Mouse (Mus musculus): Measurements from ENCODE around the gene G6pc3. TPM values are rescaled to one million over a fixed set of nuclear protein-coding genes. Genes with fewer than 3 reads are reported as not detected.
"Not testable (repeated sequence)": the region's sequence is repeated elsewhere in the genome, so short reads cannot be mapped to it uniquely, and the experiment has no call there.

Gene G6pc3
- polyA plus RNA-seq, 1 experiment from 2014 or later: 46.0 TPM

- peak within 1 kb of the TSS; percentile 94 for H3K9ac ChIP-seq (replicated peaks; ENCODE audit: low read length)
- peaks cover 8% of the 10 kb centered on the region for H3K4me1 ChIP-seq (ENCODE audit: insufficient read depth, low read length)
- peaks cover 17% of the 10 kb centered on the region for H3K36me3 ChIP-seq (ENCODE audit: insufficient read depth, low read length)
- peak within 1 kb of the TSS; percentile 91 for H3K4me3 ChIP-seq (ENCODE audit: low read length)
- H3K9me3 ChIP-seq (ENCODE audit: low read length): no peaks in the 10 kb centered on the region
- peak; percentile 83 for ATAC-seq (ENCODE audit: low FRiP score, low TSS enrichment)
- peak within 1 kb of the TSS; percentile 73 for H3K4me2 ChIP-seq (replicated peaks; ENCODE audit: low read depth, low read length)
- H3K27me3 ChIP-seq (ENCODE audit: insufficient read depth, low read length): no peaks in the 10 kb centered on the region
- H3K27ac ChIP-seq (ENCODE audit: low read length): peak within 1 kb of the TSS; percentile 69
- WGBS: under 1% methylated on average over 37 of the region's 37 CpGs
Measured at GRCm38 (mm10) chr11:102156039-102156785, 33.2 kb upstream of the G6pc3 start, which contains the start of gene Tmem101. Tmem101 (minus strand) TSS chr11:102156404.

GRCm38 (mm10) chr11:102156786-102157089 lies 32.7 kb upstream of the G6pc3 start:
- ATAC-seq (ENCODE audit: low FRiP score, low TSS enrichment): no peak
- H3K36me3 ChIP-seq (ENCODE audit: insufficient read depth, low read length): peaks cover 20% of the 10 kb centered on the region
- H3K27me3 ChIP-seq (ENCODE audit: insufficient read depth, low read length): no peaks in the 10 kb centered on the region
- no peak overlapping the region for H3K9ac ChIP-seq (replicated peaks; ENCODE audit: low read length)
- no peak overlapping the region for H3K27ac ChIP-seq (ENCODE audit: low read length)
- H3K4me1 ChIP-seq (ENCODE audit: insufficient read depth, low read length): peaks cover 8% of the 10 kb centered on the region
- no peak overlapping the region for H3K4me3 ChIP-seq (ENCODE audit: low read length)
- no peaks in the 10 kb centered on the region for H3K9me3 ChIP-seq (ENCODE audit: low read length)
- H3K4me2 ChIP-seq (replicated peaks; ENCODE audit: low read depth, low read length): no peak overlapping the region
- 6% methylated on average over 1 of the region's 1 CpGs for WGBS

- not testable (repeated sequence) for H3K4me2 ChIP-seq (replicated peaks; ENCODE audit: low read depth, low read length); H3K9ac ChIP-seq (replicated peaks; ENCODE audit: low read length); ATAC-seq (ENCODE audit: low FRiP score, low TSS enrichment); H3K27me3 ChIP-seq (ENCODE audit: insufficient read depth, low read length); H3K4me3 ChIP-seq (ENCODE audit: low read length); H3K9me3 ChIP-seq (ENCODE audit: low read length); H3K4me1 ChIP-seq (ENCODE audit: insufficient read depth, low read length); H3K27ac ChIP-seq (ENCODE audit: low read length)
- H3K36me3 ChIP-seq (ENCODE audit: insufficient read depth, low read length): peaks cover 31% of the 10 kb centered on the region
- WGBS: 79% methylated on average over 2 of the region's 2 CpGs
Measured at GRCm38 (mm10) chr11:102158024-102158423, 31.4 kb upstream of the G6pc3 start.

GRCm38 (mm10) chr11:102159781-102160180 lies 29.6 kb upstream of the G6pc3 start:
- Histone ChIP-seq H3K27ac (ENCODE audit: low read length) (no peak overlapping the region), H3K4me1 (ENCODE audit: insufficient read depth, low read length) (peaks cover 8% of the 10 kb centered on the region), H3K36me3 (ENCODE audit: insufficient read depth, low read length) (peaks cover 31% of the 10 kb centered on the region), H3K27me3 (ENCODE audit: insufficient read depth, low read length) (no peaks in the 10 kb centered on the region), H3K9ac (replicated peaks; ENCODE audit: low read length) (no peak overlapping the region), H3K9me3 (ENCODE audit: low read length) (no peaks in the 10 kb centered on the region), H3K4me3 (ENCODE audit: low read length) (no peak overlapping the region), H3K4me2 (replicated peaks; ENCODE audit: low read depth, low read length) (no peak overlapping the region)
- ATAC-seq (ENCODE audit: low FRiP score, low TSS enrichment): no peak
- 77% methylated on average over 5 of the region's 5 CpGs for WGBS

GRCm38 (mm10) chr11:102165971-102166722 lies 23.3 kb upstream of the G6pc3 start:
- H3K4me3 ChIP-seq (ENCODE audit: low read length): no peak overlapping the region
- peak; percentile 65; the same call in 1 of the 2 replicates for ATAC-seq (ENCODE audit: low FRiP score, low TSS enrichment)
- H3K9ac ChIP-seq (replicated peaks; ENCODE audit: low read length): no peak overlapping the region
- H3K27me3 ChIP-seq (ENCODE audit: insufficient read depth, low read length): no peaks in the 10 kb centered on the region
- H3K4me2 ChIP-seq (replicated peaks; ENCODE audit: low read depth, low read length): no peak overlapping the region
- peaks cover 56% of the 10 kb centered on the region for H3K36me3 ChIP-seq (ENCODE audit: insufficient read depth, low read length)
- H3K4me1 ChIP-seq (ENCODE audit: insufficient read depth, low read length): no peaks in the 10 kb centered on the region
- no peaks in the 10 kb centered on the region for H3K9me3 ChIP-seq (ENCODE audit: low read length)
- no peak overlapping the region for H3K27ac ChIP-seq (ENCODE audit: low read length)
- 23% methylated on average over 6 of the region's 6 CpGs for WGBS

- H3K4me3 ChIP-seq (ENCODE audit: low read length): no peak overlapping the region
- no peaks in the 10 kb centered on the region for H3K27me3 ChIP-seq (ENCODE audit: insufficient read depth, low read length)
- no peak overlapping the region for H3K4me2 ChIP-seq (replicated peaks; ENCODE audit: low read depth, low read length)
- ATAC-seq (ENCODE audit: low FRiP score, low TSS enrichment): no peak
- H3K9ac ChIP-seq (replicated peaks; ENCODE audit: low read length): no peak overlapping the region
- 79% methylated on average over 5 of the region's 5 CpGs for WGBS
- H3K9me3 ChIP-seq (ENCODE audit: low read length): no peaks in the 10 kb centered on the region
- H3K36me3 ChIP-seq (ENCODE audit: insufficient read depth, low read length): peaks cover 46% of the 10 kb centered on the region
- no peak overlapping the region for H3K27ac ChIP-seq (ENCODE audit: low read length)
- H3K4me1 ChIP-seq (ENCODE audit: insufficient read depth, low read length): no peaks in the 10 kb centered on the region
Measured at GRCm38 (mm10) chr11:102167539-102167938, 21.9 kb upstream of the G6pc3 start.

- Histone ChIP-seq H3K9ac (replicated peaks; ENCODE audit: low read length) (no peak overlapping the region), H3K27me3 (ENCODE audit: insufficient read depth, low read length) (no peaks in the 10 kb centered on the region), H3K27ac (ENCODE audit: low read length) (no peak overlapping the region), H3K4me2 (replicated peaks; ENCODE audit: low read depth, low read length) (no peak overlapping the region), H3K9me3 (ENCODE audit: low read length) (no peaks in the 10 kb centered on the region), H3K36me3 (ENCODE audit: insufficient read depth, low read length) (peaks cover 37% of the 10 kb centered on the region), H3K4me1 (ENCODE audit: insufficient read depth, low read length) (no peaks in the 10 kb centered on the region), H3K4me3 (ENCODE audit: low read length) (no peak overlapping the region)
- no peak for ATAC-seq (ENCODE audit: low FRiP score, low TSS enrichment)
- 81% methylated on average over 5 of the region's 5 CpGs for WGBS
Measured at GRCm38 (mm10) chr11:102168689-102169088, 20.7 kb upstream of the G6pc3 start.

GRCm38 (mm10) chr11:102179836-102180235 lies 9.6 kb upstream of the G6pc3 start:
- H3K9me3 ChIP-seq (ENCODE audit: low read length): no peaks in the 10 kb centered on the region
- no peak overlapping the region for H3K4me2 ChIP-seq (replicated peaks; ENCODE audit: low read depth, low read length)
- H3K4me1 ChIP-seq (ENCODE audit: insufficient read depth, low read length): peaks cover 23% of the 10 kb centered on the region
- H3K9ac ChIP-seq (replicated peaks; ENCODE audit: low read length): no peak overlapping the region
- no peak for ATAC-seq (ENCODE audit: low FRiP score, low TSS enrichment)
- peaks cover 24% of the 10 kb centered on the region; the same call in 1 of the 2 replicates for H3K36me3 ChIP-seq (ENCODE audit: insufficient read depth, low read length)
- no peaks in the 10 kb centered on the region for H3K27me3 ChIP-seq (ENCODE audit: insufficient read depth, low read length)
- H3K27ac ChIP-seq (ENCODE audit: low read length): peak overlapping the region; percentile 41; the same call in 1 of the 2 replicates
- H3K4me3 ChIP-seq (ENCODE audit: low read length): no peak overlapping the region

GRCm38 (mm10) chr11:102184253-102184645 lies 5.2 kb upstream of the G6pc3 start:
- Histone ChIP-seq H3K4me3 (ENCODE audit: low read length) (peak overlapping the region; percentile 94), H3K27ac (ENCODE audit: low read length) (peak overlapping the region; percentile 94), H3K4me1 (ENCODE audit: insufficient read depth, low read length) (peaks cover 35% of the 10 kb centered on the region), H3K9ac (replicated peaks; ENCODE audit: low read length) (peak overlapping the region; percentile 91), H3K36me3 (ENCODE audit: insufficient read depth, low read length) (peaks cover 10% of the 10 kb centered on the region; the same call in 1 of the 2 replicates), H3K27me3 (ENCODE audit: insufficient read depth, low read length) (no peaks in the 10 kb centered on the region), H3K4me2 (replicated peaks; ENCODE audit: low read depth, low read length) (peak overlapping the region; percentile 89), H3K9me3 (ENCODE audit: low read length) (no peaks in the 10 kb centered on the region)
- WGBS: 2% methylated on average over 7 of the region's 7 CpGs
- no peak for ATAC-seq (ENCODE audit: low FRiP score, low TSS enrichment)

Data from kidney, embryonic 16.5 days (tissue).